Mouse (Mus musculus): ENCODE measurements around the gene Smarcad1. TPM values are rescaled to one million over a fixed set of nuclear protein-coding genes. Genes with fewer than 3 reads are reported as not detected.

Gene Smarcad1
- polyA plus RNA-seq, 1 experiment from 2014 or later: 67.1 TPM

DNA sequence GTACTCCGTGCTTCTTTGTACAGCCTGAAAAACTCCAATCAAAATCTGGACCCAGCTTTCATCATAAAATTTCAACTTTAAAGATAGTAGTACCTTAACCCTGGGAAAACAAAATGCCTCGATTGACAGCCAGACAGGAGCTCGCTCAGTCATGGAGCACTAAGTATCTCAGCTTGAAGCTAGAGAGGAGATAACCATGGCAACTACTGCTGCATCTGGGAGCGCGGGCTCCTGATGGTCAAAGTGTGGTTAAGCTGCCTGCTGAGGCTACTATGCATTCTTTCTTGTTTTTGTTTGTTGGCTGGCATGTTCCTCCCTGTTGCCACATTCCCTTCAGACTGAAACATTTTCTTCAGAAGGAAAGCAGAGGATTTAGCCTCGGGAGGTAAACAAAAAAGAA lies 90.0 kb downstream of the Smarcad1 start:
- H3K36me3 ChIP-seq: no peaks in the 10 kb centered on the region
- DNase-seq (ENCODE audit: low spot score): no peak
- H3K27me3 ChIP-seq (ENCODE audit: insufficient read depth, poor library complexity, severe bottlenecking): no peaks in the 10 kb centered on the region
- WGBS: 66% methylated on average over 6 of the region's 6 CpGs
- H3K27ac ChIP-seq: no peak overlapping the region
- H3K4me1 ChIP-seq: no peaks in the 10 kb centered on the region
- H3K4me3 ChIP-seq: no peak overlapping the region
- H3K9me3 ChIP-seq: no peaks in the 10 kb centered on the region

- H3K27ac ChIP-seq: no peak overlapping the region
- no peaks in the 10 kb centered on the region for H3K4me1 ChIP-seq
- no peaks in the 10 kb centered on the region for H3K27me3 ChIP-seq (ENCODE audit: insufficient read depth, poor library complexity, severe bottlenecking)
- 50% methylated on average over 2 of the region's 2 CpGs for WGBS
- DNase-seq (ENCODE audit: low spot score): no peak
- no peak overlapping the region for H3K4me3 ChIP-seq
- no peaks in the 10 kb centered on the region for H3K36me3 ChIP-seq
- no peaks in the 10 kb centered on the region for H3K9me3 ChIP-seq
Observed at GRCm38 (mm10) chr6:65137802-65138201, 95.4 kb downstream of the Smarcad1 start.

- Histone ChIP-seq H3K36me3 (no peaks in the 10 kb centered on the region), H3K27ac (no peak overlapping the region), H3K4me3 (no peak overlapping the region), H3K4me1 (no peaks in the 10 kb centered on the region), H3K27me3 (ENCODE audit: insufficient read depth, poor library complexity, severe bottlenecking) (no peaks in the 10 kb centered on the region), H3K9me3 (no peaks in the 10 kb centered on the region)
- no peak for DNase-seq (ENCODE audit: low spot score)
- WGBS: 88% methylated on average over 1 of the region's 1 CpGs
Observed at GRCm38 (mm10) chr6:65138243-65138642, 95.9 kb downstream of the Smarcad1 start.

DNA sequence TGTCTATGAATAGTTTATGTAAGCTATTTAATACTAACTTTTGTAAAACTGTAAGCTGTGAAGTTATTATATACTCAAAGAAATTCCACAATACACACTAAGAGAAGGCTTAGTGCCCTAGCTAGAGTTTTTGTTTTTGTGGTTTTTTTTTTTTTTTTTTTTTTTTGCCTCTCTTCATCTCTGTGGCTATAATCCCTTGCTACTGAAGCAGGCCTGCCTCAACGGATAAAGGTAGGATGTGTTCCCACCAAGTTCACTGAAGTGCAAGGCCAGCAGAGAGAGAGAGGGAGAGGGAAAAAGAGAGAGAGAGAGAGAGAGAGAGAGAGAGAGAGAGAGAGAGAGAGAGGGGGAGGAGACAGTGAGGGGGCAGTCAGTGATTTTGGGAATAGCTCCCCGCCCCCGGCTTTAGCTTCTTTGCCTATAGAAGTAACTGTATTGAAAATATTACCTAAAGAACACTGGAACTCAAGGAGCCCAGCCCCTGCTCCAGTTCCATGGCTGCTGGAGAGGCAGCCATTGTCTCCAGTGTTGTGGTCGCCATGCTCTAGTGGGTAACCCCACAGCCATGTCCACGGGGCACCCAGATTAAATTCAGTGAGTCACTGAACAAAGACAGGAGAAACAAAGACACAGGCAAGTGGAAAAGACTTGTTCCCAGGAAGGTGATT lies 97.8 kb downstream of the Smarcad1 start:
- Histone ChIP-seq H3K27me3 (ENCODE audit: insufficient read depth, poor library complexity, severe bottlenecking) (no peaks in the 10 kb centered on the region), H3K4me1 (no peaks in the 10 kb centered on the region), H3K36me3 (no peaks in the 10 kb centered on the region), H3K27ac (no peak overlapping the region), H3K9me3 (no peaks in the 10 kb centered on the region), H3K4me3 (no peak overlapping the region)
- no peak for DNase-seq (ENCODE audit: low spot score)
- 65% methylated on average over 5 of the region's 5 CpGs for WGBS

- Histone ChIP-seq H3K36me3 (no peaks in the 10 kb centered on the region), H3K4me3 (no peak overlapping the region), H3K4me1 (no peaks in the 10 kb centered on the region), H3K9me3 (no peaks in the 10 kb centered on the region), H3K27ac (no peak overlapping the region), H3K27me3 (ENCODE audit: insufficient read depth, poor library complexity, severe bottlenecking) (no peaks in the 10 kb centered on the region)
- WGBS: 85% methylated on average over 6 of the region's 6 CpGs
- no peak for DNase-seq (ENCODE audit: low spot score)
Observed at GRCm38 (mm10) chr6:65140750-65141243, 98.4 kb downstream of the Smarcad1 start.

- H3K4me1 ChIP-seq: no peaks in the 10 kb centered on the region
- H3K9me3 ChIP-seq: no peaks in the 10 kb centered on the region
- no peak overlapping the region for H3K4me3 ChIP-seq
- H3K36me3 ChIP-seq: no peaks in the 10 kb centered on the region
- no peaks in the 10 kb centered on the region for H3K27me3 ChIP-seq (ENCODE audit: insufficient read depth, poor library complexity, severe bottlenecking)
- WGBS: 87% methylated on average over 1 of the region's 1 CpGs
- H3K27ac ChIP-seq: no peak overlapping the region
- no peak for DNase-seq (ENCODE audit: low spot score)
Observed at GRCm38 (mm10) chr6:65142316-65142715, 99.9 kb downstream of the Smarcad1 start.

DNA sequence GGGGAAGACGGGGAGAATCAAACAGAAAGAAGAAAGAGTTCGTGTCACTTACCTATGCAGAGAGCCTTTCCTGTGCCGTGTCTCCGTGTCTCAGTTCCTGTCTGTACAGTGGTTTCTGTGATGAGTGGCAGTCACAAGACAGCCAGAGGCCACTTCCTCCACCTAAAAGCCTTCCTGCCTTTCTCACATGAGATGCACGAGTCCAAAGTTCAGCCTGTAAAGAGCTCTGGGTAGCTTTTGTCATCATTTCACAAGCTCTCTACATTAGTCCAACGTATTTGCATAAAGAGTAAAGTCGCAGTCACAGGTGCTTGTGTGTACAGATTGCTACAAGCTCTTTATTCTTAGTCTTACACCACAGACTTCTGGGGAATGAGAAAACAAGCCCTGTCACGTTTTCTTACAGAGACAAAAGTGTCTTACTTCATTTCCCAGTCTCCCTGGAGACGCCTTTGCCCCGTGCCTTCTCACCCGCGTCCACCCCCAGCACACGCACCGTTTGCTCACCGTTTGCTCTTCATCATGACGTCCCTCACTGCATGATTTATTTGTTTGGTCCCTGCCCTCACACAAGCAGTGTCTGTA lies 102.3 kb downstream of the Smarcad1 start, which contains the start of gene Hpgds:
Hpgds (minus strand) TSS at position 288 of the 585 bp plus-strand sequence.
- Histone ChIP-seq H3K4me3 (no peak within 1 kb of the TSS), H3K27me3 (ENCODE audit: insufficient read depth, poor library complexity, severe bottlenecking) (no peaks in the 10 kb centered on the region), H3K27ac (no peak within 1 kb of the TSS), H3K4me1 (no peaks in the 10 kb centered on the region), H3K9me3 (no peaks in the 10 kb centered on the region), H3K36me3 (no peaks in the 10 kb centered on the region)
- no peak for DNase-seq (ENCODE audit: low spot score)
- 71% methylated on average over 16 of the region's 16 CpGs for WGBS

- WGBS: 86% methylated on average over 4 of the region's 4 CpGs
Observed at GRCm38 (mm10) chr6:65146363-65146762, 104.0 kb downstream of the Smarcad1 start.

GRCm38 (mm10) chr6:65150703-65151102 lies 108.3 kb downstream of the Smarcad1 start:
- Histone ChIP-seq H3K4me3 (peak overlapping the region; percentile 39; the same call in 1 of the 2 replicates), H3K27me3 (ENCODE audit: insufficient read depth, poor library complexity, severe bottlenecking) (no peaks in the 10 kb centered on the region), H3K27ac (no peak overlapping the region), H3K9me3 (no peaks in the 10 kb centered on the region), H3K4me1 (no peaks in the 10 kb centered on the region), H3K36me3 (no peaks in the 10 kb centered on the region)
- DNase-seq (ENCODE audit: low spot score): no peak
- whole genome bisulfite sequencing: 8% methylated on average over 22 of the region's 22 CpGs

More at GRCm38 (mm10) chr6:65146363-65146762, 104.0 kb downstream of the Smarcad1 start:
- Histone ChIP-seq H3K4me1 (no peaks in the 10 kb centered on the region), H3K4me3 (no peak overlapping the region), H3K9me3 (no peaks in the 10 kb centered on the region), H3K27me3 (ENCODE audit: insufficient read depth, poor library complexity, severe bottlenecking) (no peaks in the 10 kb centered on the region), H3K36me3 (no peaks in the 10 kb centered on the region), H3K27ac (no peak overlapping the region)
- no peak for DNase-seq (ENCODE audit: low spot score)

DNA sequence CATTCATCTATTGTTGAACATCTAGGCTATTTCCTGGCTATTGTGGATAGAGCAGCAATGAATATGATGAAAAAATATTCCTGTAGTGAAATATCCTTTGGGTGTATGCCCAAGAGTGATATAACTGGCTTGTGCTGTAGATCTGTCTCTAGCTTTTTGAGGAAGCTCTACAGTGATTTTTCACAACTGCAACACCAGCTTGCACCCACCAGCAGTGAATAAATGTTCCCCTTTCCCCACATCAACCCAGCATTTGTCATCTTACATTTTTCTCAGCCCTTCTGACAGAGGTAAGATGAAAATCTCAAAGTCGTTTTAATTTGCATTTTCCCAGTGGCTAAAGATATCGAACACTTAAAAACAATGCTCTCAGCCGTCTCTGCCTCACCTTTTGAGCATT lies 111.2 kb downstream of the Smarcad1 start:
- H3K36me3 ChIP-seq: no peaks in the 10 kb centered on the region
- no peaks in the 10 kb centered on the region for H3K4me1 ChIP-seq
- H3K27me3 ChIP-seq (ENCODE audit: insufficient read depth, poor library complexity, severe bottlenecking): no peaks in the 10 kb centered on the region
- no peak overlapping the region for H3K4me3 ChIP-seq
- H3K9me3 ChIP-seq: no peaks in the 10 kb centered on the region
- WGBS: 64% methylated on average over 3 of the region's 3 CpGs
- DNase-seq (ENCODE audit: low spot score): no peak
- no peak overlapping the region for H3K27ac ChIP-seq

- H3K4me1 ChIP-seq: no peaks in the 10 kb centered on the region
- no peak overlapping the region for H3K4me3 ChIP-seq
- H3K36me3 ChIP-seq: no peaks in the 10 kb centered on the region
- H3K9me3 ChIP-seq: no peaks in the 10 kb centered on the region
- H3K27me3 ChIP-seq (ENCODE audit: insufficient read depth, poor library complexity, severe bottlenecking): no peaks in the 10 kb centered on the region
- DNase-seq (ENCODE audit: low spot score): no peak
- WGBS: 91% methylated on average over 4 of the region's 4 CpGs
- H3K27ac ChIP-seq: no peak overlapping the region
Observed at GRCm38 (mm10) chr6:65157042-65157441, 114.7 kb downstream of the Smarcad1 start.

DNA sequence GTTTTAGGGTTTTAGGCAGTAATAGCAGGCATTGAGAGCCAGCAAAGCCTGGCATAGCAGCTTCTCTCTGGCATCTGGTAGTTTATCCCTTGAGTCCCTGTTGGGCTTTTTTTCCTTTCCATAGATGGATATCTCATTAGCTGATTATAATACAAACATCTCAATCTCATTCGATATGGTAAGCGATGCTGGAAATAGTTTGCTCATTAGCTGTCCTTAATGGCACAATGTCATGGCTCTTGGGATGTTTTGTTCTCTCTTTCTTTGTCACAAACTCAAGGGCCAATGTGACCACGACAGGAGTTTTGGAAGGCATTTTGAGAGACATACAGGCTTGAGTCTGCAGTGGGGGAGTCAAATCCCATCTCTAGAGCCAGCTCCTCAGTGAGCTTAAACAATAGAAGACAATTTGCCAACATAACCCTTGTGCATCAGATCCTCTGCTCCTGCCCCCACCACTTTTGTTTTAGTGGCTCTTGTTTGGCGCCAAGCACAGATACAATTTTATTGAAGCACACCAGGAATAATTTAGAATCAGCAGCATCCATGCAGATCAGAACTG lies 117.1 kb downstream of the Smarcad1 start:
- Histone ChIP-seq H3K4me1 (no peaks in the 10 kb centered on the region), H3K4me3 (no peak overlapping the region), H3K36me3 (no peaks in the 10 kb centered on the region), H3K27ac (no peak overlapping the region), H3K9me3 (no peaks in the 10 kb centered on the region), H3K27me3 (ENCODE audit: insufficient read depth, poor library complexity, severe bottlenecking) (no peaks in the 10 kb centered on the region)
- WGBS: 80% methylated on average over 4 of the region's 4 CpGs
- DNase-seq (ENCODE audit: low spot score): no peak

GRCm38 (mm10) chr6:65164137-65164536 lies 121.8 kb downstream of the Smarcad1 start:
- Histone ChIP-seq H3K4me1 (peaks cover 5% of the 10 kb centered on the region; the same call in 1 of the 2 replicates), H3K4me3 (no peak overlapping the region), H3K27me3 (ENCODE audit: insufficient read depth, poor library complexity, severe bottlenecking) (no peaks in the 10 kb centered on the region), H3K36me3 (no peaks in the 10 kb centered on the region), H3K27ac (peak overlapping the region; percentile 42; the same call in 1 of the 2 replicates), H3K9me3 (no peaks in the 10 kb centered on the region)
- 72% methylated on average over 6 of the region's 6 CpGs for WGBS
- no peak for DNase-seq (ENCODE audit: low spot score)

Measured in heart, embryonic 10.5 days (tissue).